In the genomic region with DNA sequence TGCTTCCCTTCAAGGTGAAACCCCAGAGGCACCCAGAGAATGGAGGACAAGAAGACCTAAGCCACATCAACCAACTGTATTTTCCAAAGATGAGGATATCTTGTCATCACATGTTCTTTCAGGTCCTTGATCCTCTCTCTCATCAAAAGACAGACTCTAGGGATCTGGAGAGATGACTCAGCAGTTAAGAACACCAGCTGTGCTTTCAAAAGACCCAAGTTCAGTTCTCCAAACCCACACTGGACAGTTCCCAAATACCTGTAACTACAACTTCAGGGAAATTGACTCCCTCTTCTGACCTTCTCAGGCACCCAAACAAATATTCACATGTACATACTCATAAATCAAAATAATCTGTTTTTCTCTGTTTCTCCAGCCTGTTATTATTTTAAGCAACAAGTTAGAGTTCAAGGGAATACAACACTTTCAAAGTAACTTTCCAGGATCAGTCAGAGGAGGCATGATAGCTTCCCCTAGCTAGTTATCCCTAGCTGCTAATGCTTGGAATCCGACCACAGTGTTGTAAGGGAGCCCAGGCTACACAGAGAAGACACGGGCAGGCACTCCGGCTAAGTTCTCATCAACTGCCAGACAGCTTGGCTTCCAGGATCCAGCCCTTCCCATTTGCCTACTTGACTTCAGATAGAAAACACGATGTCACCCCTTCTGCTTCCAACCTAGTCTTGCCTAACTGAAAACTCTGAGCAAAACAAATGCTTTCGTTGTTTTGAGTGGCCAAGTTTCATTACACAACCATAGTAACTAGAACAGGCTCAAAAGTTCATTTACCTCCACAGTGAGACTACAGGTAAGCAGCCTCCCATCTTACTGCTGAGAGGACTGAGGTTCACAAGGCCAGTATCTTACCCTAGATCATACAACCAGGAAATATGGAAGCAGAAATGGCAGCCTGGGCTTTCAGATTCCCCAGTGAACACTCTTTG, we compare ENCODE assay signal across 14 mouse cellular contexts. TPM values are rescaled to one million over a fixed set of nuclear protein-coding genes. Genes with fewer than 3 reads are reported as not detected.
DNase-seq lines count a peak whose midpoint lies in the region; TF ChIP-seq lines count a peak whose summit lies in the region.
"Had no signal": no experiment of that assay in that cellular context is flagged by ENCODE, and none has a peak within 500 bp of the region (broad histone marks: within the 10 kb centered on the region; RNA-seq: fewer than 3 reads in every experiment).

No protein-coding gene starts in this region.

- no peak for TF ChIP-seq CTCF in lung, adult 2 months (IDR thresholded peaks at IDR 0.05; ENCODE audit: insufficient read depth, low read length)

- no peak for TF ChIP-seq POLR2A in lung, adult 2 months (IDR thresholded peaks at IDR 0.05; ENCODE audit: borderline replicate concordance, extremely low read depth, low read depth, low read length)

- H3K4me1 ChIP-seq in lung, adult 2 months (ENCODE audit: control insufficient read depth, insufficient read depth, low read length): peaks cover 8% of the 10 kb centered on the region; the same call in 1 of the 2 replicates
- H3K4me1 ChIP-seq: intestine, embryonic 15.5 days; liver, embryonic 13.5 days had no signal

- WGBS in lung, adult 2 months: 59% methylated on average over 5 of the region's 5 CpGs

- DNase-seq in heart, adult 8-10 months (ENCODE audit: low spot score): peak; percentile 38
- DNase-seq in heart, postnatal 4 days: no peak
- DNase-seq in lung, postnatal 36 days: peak; percentile 37
- no peak for DNase-seq in lung, adult 2 months
- DNase-seq in fibroblast of lung, adult 2 months (ENCODE audit: low read depth): peak; percentile 83
- DNase-seq in skeletal muscle tissue, adult 2 months (ENCODE audit: low read depth, low spot score): peak; percentile 83
- DNase-seq in testis, postnatal 10 days (ENCODE audit: low spot score): no peak
- no peak for DNase-seq in urinary bladder, postnatal 14 days (ENCODE audit: low spot score)
- DNase-seq: liver, embryonic 13.5 days; thymus, postnatal 36 days had no signal

- no peak overlapping the region for H3K4me3 ChIP-seq in lung, adult 2 months (replicated peaks; ENCODE audit: extremely low read depth, low read depth, low read length)
- H3K4me3 ChIP-seq: hindbrain, embryonic 12.5 days; intestine, embryonic 15.5 days; liver, embryonic 13.5 days had no signal

RNA-seq across cellular contexts. Expression of gene Spns3, which starts 28.4 kb away (rescaled TPM):
- under 1 TPM in 1 of 4 experiments, not detected in 3; 0.14 TPM for total RNA-seq in heart, adult 8-10 months (2022)
- under 1 TPM in 1 of 2 experiments, not detected in 1; 0.12 TPM for total RNA-seq in heart, postnatal 4 days (2021)
- 1.1 and 1.4 TPM in 2 replicates for polyA plus RNA-seq in lung, adult 2 months (2012; rRNA removed)
- total RNA-seq: forebrain, postnatal 0 days had no signal
- polyA plus RNA-seq: midbrain, embryonic 16.5 days had no signal

RNA-seq across cellular contexts. Expression of gene Spns2, which starts 32.2 kb away (rescaled TPM):
- total RNA-seq in heart, adult 8-10 months (2022): 10 to 100 TPM in 1 of 4 experiments, 1 to 10 TPM in 3; 7.4 to 10.2 (median 7.9) TPM
- 10 to 100 TPM; 17.0 to 18.0 TPM for total RNA-seq in heart, postnatal 4 days (2021)
- 103 and 126 TPM in 2 replicates for polyA plus RNA-seq in lung, adult 2 months (2012; rRNA removed)

Comparison
In these comparisons a context has a peak if more than half of its experiments do, and no peak if none do; other contexts are left out.
1. DNase-seq: peak in heart, adult 8-10 months (single experiment), lung, postnatal 36 days (single experiment), fibroblast of lung, adult 2 months (single experiment) and skeletal muscle tissue, adult 2 months (single experiment); none in heart, postnatal 4 days (single experiment), lung, adult 2 months (single experiment), testis, postnatal 10 days (single experiment) and urinary bladder, postnatal 14 days (single experiment).